Mouse (Mus musculus) CH12.LX (cell line): ENCODE measurements at regions not wholly inside any gene's neighbourhood (a gene's known extent, or its start where the extent isn't known, plus 50 kb on each side); places are given as distances from the start of the nearest gene placed in this dataset.

Experiments used
- DNase-seq: peaks from one replicate; pipeline ENCODE4 v3.0.0-alpha.2; 2013; ENCODE audit errors: extremely low read depth
- H3K27ac ChIP-seq: 2 replicates; pipeline ENCODE4 v1.5.1; 2012; ENCODE audit warnings: low read depth, mild to moderate bottlenecking, control low read depth, moderate library complexity; ENCODE audit not compliant: insufficient read depth
- H3K27me3 ChIP-seq: replicated peaks from 2 replicates; pipeline ENCODE3; 2012; ENCODE audit warnings: inconsistent platforms
- H3K36me3 ChIP-seq, 2 experiments: replicated peaks in 1 of 2; 2 replicates each; pipeline versions ENCODE3 to v1.6.1; 2012; ENCODE audit warnings: inconsistent platforms in 1 of 2, low read length in 1 of 2, mild to moderate bottlenecking in 1 of 2, mixed read lengths in 1 of 2, moderate library complexity in 1 of 2; ENCODE audit not compliant: control insufficient read depth in 1 of 2, insufficient read depth in 1 of 2
- H3K4me1 ChIP-seq, 2 experiments: 2 replicates each; pipeline ENCODE4 v1.6.1; 2012; ENCODE audit warnings: inconsistent platforms in 1 of 2, moderate library complexity in 1 of 2; ENCODE audit not compliant: insufficient read depth in 2 of 2, control insufficient read depth in 1 of 2
- H3K4me2 ChIP-seq: 2 replicates; pipeline ENCODE4 v1.6.1; 2012; ENCODE audit warnings: low read depth, mild to moderate bottlenecking, control low read depth; ENCODE audit not compliant: poor library complexity, insufficient read depth, severe bottlenecking
- H3K4me3 ChIP-seq, 3 experiments: fragments of 150-350 bp in 1 of 3; sonication (generic) in 1 of 3; replicated peaks in 1 of 3; 2 replicates each; pipeline versions ENCODE3 to v1.5.1; 2011 to 2012; ENCODE audit warnings: low read depth in 2 of 3, low read length in 2 of 3, mild to moderate bottlenecking in 2 of 3, moderate library complexity in 2 of 3, control low read depth in 1 of 3, improper control_type of control experiment in 1 of 3, inconsistent platforms in 1 of 3, mixed read lengths in 1 of 3; ENCODE audit not compliant: poor library complexity in 1 of 3
- H3K79me2 ChIP-seq: replicated peaks from 2 replicates; pipeline ENCODE4 v1.6.1; 2012; ENCODE audit warnings: mild to moderate bottlenecking, moderate library complexity; ENCODE audit not compliant: control insufficient read depth, poor library complexity, insufficient read depth, severe bottlenecking; ENCODE audit errors: extremely low read depth
- H3K9ac ChIP-seq: 2 replicates; pipeline ENCODE4 v1.6.1; 2012; ENCODE audit warnings: low read depth, mild to moderate bottlenecking, control low read depth, moderate library complexity; ENCODE audit not compliant: insufficient read depth
- H3K9me3 ChIP-seq: replicated peaks from 2 replicates; pipeline ENCODE3; 2012; ENCODE audit warnings: low read length, inconsistent platforms, mixed read lengths
- BHLHE40 ChIP-seq: IDR thresholded peaks from 2 replicates; pipeline ENCODE4 v1.6.1; 2011; ENCODE audit warnings: mild to moderate bottlenecking, low read depth, low read length, improper control_type of control experiment
- CHD1 ChIP-seq: IDR thresholded peaks from 2 replicates; pipeline ENCODE4 v1.6.1; 2012; ENCODE audit warnings: low read depth, low read length, improper control_type of control experiment, inconsistent platforms
- CTCF ChIP-seq, 2 experiments: IDR thresholded peaks in 1 of 2; conservative IDR thresholded peaks in 1 of 2; 2 replicates each; pipeline ENCODE4 v1.5.1; 2011 to 2012; ENCODE audit warnings: low read depth in 2 of 2, low read length in 2 of 2, improper control_type of control experiment in 1 of 2, inconsistent platforms in 1 of 2, mild to moderate bottlenecking in 1 of 2, moderate library complexity in 1 of 2
- EP300 ChIP-seq: IDR thresholded peaks from 2 replicates; pipeline ENCODE4 v1.6.1; 2011; ENCODE audit warnings: low read length, improper control_type of control experiment
- GABPA ChIP-seq: IDR thresholded peaks from 2 replicates; pipeline ENCODE4 v1.6.1; 2012; ENCODE audit warnings: low read depth, low read length, improper control_type of control experiment, inconsistent platforms; ENCODE audit not compliant: insufficient replicate concordance
- HCFC1 ChIP-seq: IDR thresholded peaks from 2 replicates; pipeline ENCODE4 v1.6.1; 2012; ENCODE audit warnings: low read depth, mild to moderate bottlenecking, inconsistent platforms, low read length, improper control_type of control experiment
- MAFK ChIP-seq: IDR thresholded peaks from 2 replicates; pipeline ENCODE4 v1.6.1; 2011; ENCODE audit warnings: low read length, improper control_type of control experiment; ENCODE audit not compliant: insufficient replicate concordance
- MAX ChIP-seq: IDR thresholded peaks from 2 replicates; pipeline ENCODE4 v1.6.1; 2011; ENCODE audit warnings: low read length, improper control_type of control experiment
- MEF2A ChIP-seq: IDR thresholded peaks from 2 replicates; pipeline ENCODE4 v1.6.1; 2014; ENCODE audit warnings: low read depth, mild to moderate bottlenecking, inconsistent platforms, low read length, improper control_type of control experiment, borderline replicate concordance
- MXI1 ChIP-seq: IDR thresholded peaks from 2 replicates; pipeline ENCODE4 v1.6.1; 2011; ENCODE audit warnings: mild to moderate bottlenecking, low read depth, low read length, improper control_type of control experiment
- PAX5 ChIP-seq: IDR thresholded peaks from 2 replicates; pipeline ENCODE4 v1.6.1; 2012; ENCODE audit warnings: low read length, inconsistent platforms, mixed read lengths
- POLR2A ChIP-seq: IDR thresholded peaks from 2 replicates; pipeline ENCODE4 v1.6.1; 2011; ENCODE audit warnings: low read depth, mild to moderate bottlenecking, improper control_type of control experiment, low read length
- POLR2AphosphoS2 ChIP-seq: IDR thresholded peaks from 2 replicates; pipeline ENCODE4 v1.6.1; 2011; ENCODE audit warnings: low read depth, low read length, improper control_type of control experiment
- RAD21 ChIP-seq: IDR thresholded peaks from 2 replicates; pipeline ENCODE4 v1.6.1; 2011; ENCODE audit warnings: low read depth, mild to moderate bottlenecking, low read length, improper control_type of control experiment, moderate library complexity
- SMC3 ChIP-seq: IDR thresholded peaks from 2 replicates; pipeline ENCODE4 v1.6.1; 2011; ENCODE audit warnings: low read depth, low read length, improper control_type of control experiment
- TBP ChIP-seq: conservative IDR thresholded peaks from 2 replicates; pipeline ENCODE4 v1.6.1; 2011; ENCODE audit warnings: low read depth, low read length, improper control_type of control experiment
- ZKSCAN1 ChIP-seq: IDR thresholded peaks from 2 replicates; pipeline ENCODE4 v1.6.1; 2012; ENCODE audit warnings: low read depth, inconsistent platforms, low read length, improper control_type of control experiment, borderline replicate concordance
- ZNF384 ChIP-seq: IDR thresholded peaks from 2 replicates; pipeline ENCODE4 v1.6.1; 2012; ENCODE audit warnings: low read depth, low read length, improper control_type of control experiment, inconsistent platforms
- dilution Hi-C: fragments of 300-500 bp; cut with MboI; formaldehyde crosslinking; loops from 2 replicates; pipeline ENCODE4 v1.14.3; 2020; ENCODE audit warnings: low sequenced_read_pairs; ENCODE audit not compliant: extremely low pct_unique_long_range_greater_than_20kb, extremely low pct_ligation_motif_present
- in situ Hi-C: fragments of 300-500 bp; cut with MboI; formaldehyde crosslinking; loops from 3 replicates; pipeline ENCODE4 v1.14.3; 2019; ENCODE audit warnings: low sequenced_read_pairs, low pct_ligation_motif_present, low pct_unique_long_range_greater_than_20kb, mixed read lengths

GRCm38 (mm10) chr6:25914122-25914521 is 105.1 kb upstream of the Pot1a start:
- TF ChIP-seq EP300, result no peak
- no peak for TF ChIP-seq POLR2AphosphoS2
- peak; percentile 90 for TF ChIP-seq MAFK
- TF ChIP-seq ZNF384, result no peak
- no peak for TF ChIP-seq MAX
- no peak for TF ChIP-seq GABPA
- Histone ChIP-seq H3K4me3 (no peak overlapping the region), H3K9ac (no peak overlapping the region), H3K9me3 (no peaks in the 10 kb centered on the region), H3K27me3 (no peaks in the 10 kb centered on the region), H3K4me2 (no peak overlapping the region; the same call in 1 of the 2 replicates), H3K27ac (no peak overlapping the region), H3K36me3 (no peaks in the 10 kb centered on the region), H3K4me1 (peaks cover 0 to 4% of the 10 kb centered on the region in 2 experiments; a peak in 1 of 4 replicates), H3K79me2 (no peaks in the 10 kb centered on the region)
- dilution Hi-C loops (no loop called here), in situ Hi-C loops (no loop called here)
- no peak for DNase-seq

- H3K36me3 ChIP-seq, result no peaks in the 10 kb centered on the region
- DNase-seq, result no peak
- no peaks in the 10 kb centered on the region for H3K27me3 ChIP-seq
- TF ChIP-seq MEF2A (no peak), TBP (no peak), ZKSCAN1 (no peak), CHD1 (no peak), ZNF384 (peak; percentile 87), CTCF (conservative IDR thresholded peaks at IDR 0.05 in 1 of 2, IDR thresholded peaks at IDR 0.05 in 1 of 2; ENCODE audit: low read depth in 2 of 2, low read length in 2 of 2) (peak in 1 of 2 experiments; percentile 44; a peak in 1 of 4 replicates), MXI1 (no peak), POLR2A (no peak), PAX5 (no peak), MAFK (no peak), SMC3 (no peak), RAD21 (peak; percentile 62), BHLHE40 (no peak), MAX (no peak), HCFC1 (no peak), GABPA (no peak)
- no peak overlapping the region for H3K9ac ChIP-seq
- no peak overlapping the region for H3K4me2 ChIP-seq
- no peaks in the 10 kb centered on the region for H3K4me1 ChIP-seq
- in situ Hi-C loops (no loop called here), dilution Hi-C loops (no loop called here)
- H3K79me2 ChIP-seq, result no peaks in the 10 kb centered on the region
- H3K9me3 ChIP-seq, result peaks cover 3% of the 10 kb centered on the region
- no peak overlapping the region for H3K4me3 ChIP-seq
- no peak overlapping the region for H3K27ac ChIP-seq
These were observed 90.9 kb upstream of the Pot1a start for GRCm38 (mm10) chr6:25899944-25900343.
